Mouse (Mus musculus) adrenal gland (tissue): ENCODE results near the gene Gbp10.
"Not testable (repeated sequence)": the region's sequence is repeated elsewhere in the genome, so short reads cannot be mapped to it uniquely, and the experiment has no call there.

Source experiments
- intact Hi-C: fragments of 180-260 bp; cut with DNase I; formaldehyde crosslinking; loops from one replicate; pipeline ENCODE4 v1.15.1; 2025
- long read RNA-seq, 2 experiments: library from polyadenylated mRNA; unstranded; transcript quantifications; one replicate each; pipeline ENCODE4 v2.0.0; 2020; ENCODE audit warnings: borderline replicate concordance in 1 of 2; ENCODE audit not compliant: insufficient replicate concordance in 1 of 2

Gene Gbp10
- long read RNA-seq, experiment 1 = 0 reads
- long read RNA-seq, experiment 2 = 0 reads

- intact Hi-C loops = not testable (repeated sequence)
Measured at GRCm38 (mm10) chr5:105239483-105240047, at the start of gene Gbp10. Gene Gbp10 (minus strand): TSS chr5:105239533.

- intact Hi-C loops = not testable (repeated sequence)
Measured at GRCm38 (mm10) chr5:105260673-105261072, 21.3 kb upstream of the Gbp10 start.

- intact Hi-C loops = no loop called here
Measured at GRCm38 (mm10) chr5:105252491-105252890, 13.2 kb upstream of the Gbp10 start.

GRCm38 (mm10) chr5:105244741-105245140 is 5.4 kb upstream of the Gbp10 start:
- intact Hi-C loops = not testable (repeated sequence)

- intact Hi-C loops = not testable (repeated sequence)
Measured at GRCm38 (mm10) chr5:105240982-105241381, 1.6 kb upstream of the Gbp10 start.

- intact Hi-C loops = not testable (repeated sequence)
Measured at GRCm38 (mm10) chr5:105238402-105238801, 931 bp downstream of the Gbp10 start.

GRCm38 (mm10) chr5:105236040-105236439 is 3.3 kb downstream of the Gbp10 start:
- intact Hi-C loops = not testable (repeated sequence)

GRCm38 (mm10) chr5:105208957-105209356 is 30.4 kb downstream of the Gbp10 start:
- intact Hi-C loops = not testable (repeated sequence)

- intact Hi-C loops = not testable (repeated sequence)
Measured at GRCm38 (mm10) chr5:105200791-105201355, 38.5 kb downstream of the Gbp10 start.

- intact Hi-C loops = not testable (repeated sequence)
Measured at GRCm38 (mm10) chr5:105199149-105199548, 40.2 kb downstream of the Gbp10 start.

- intact Hi-C loops = not testable (repeated sequence)
Measured at GRCm38 (mm10) chr5:105197915-105198560, 41.3 kb downstream of the Gbp10 start.

GRCm38 (mm10) chr5:105196308-105196707 is 43.0 kb downstream of the Gbp10 start:
- intact Hi-C loops = not testable (repeated sequence)

- intact Hi-C loops = not testable (repeated sequence)
Measured at GRCm38 (mm10) chr5:105192536-105192935, 46.8 kb downstream of the Gbp10 start.

GRCm38 (mm10) chr5:105181446-105181845 is 57.9 kb downstream of the Gbp10 start:
- intact Hi-C loops = no loop called here
